Mouse (Mus musculus): ENCODE measurements at regions not wholly inside any gene's neighbourhood (a gene's known extent, or its start where the extent isn't known, plus 50 kb on each side); places are given as distances from the start of the nearest gene placed in this dataset.

DNA sequence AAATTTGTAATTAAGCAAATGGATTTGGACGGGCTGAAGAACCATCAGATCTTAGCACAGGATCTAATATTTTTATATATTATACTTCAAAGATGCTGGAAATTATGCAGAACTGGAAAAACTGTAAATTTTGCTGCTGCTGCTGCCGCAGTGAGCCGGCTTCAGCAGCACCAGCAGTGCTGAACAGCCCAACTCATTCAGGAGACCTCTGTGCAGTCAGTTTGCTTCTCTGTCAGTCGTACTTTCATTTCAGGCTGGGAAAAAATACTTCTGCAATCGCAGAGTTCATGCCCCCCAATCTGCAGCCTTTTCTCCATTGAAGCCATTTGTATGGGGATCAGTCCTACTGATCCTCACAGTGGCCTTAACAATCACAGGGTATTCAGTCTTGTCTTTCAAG is 53.4 kb upstream of the Trpc3 start:
- TF ChIP-seq GATA4 (IDR thresholded peaks at IDR 0.05; ENCODE audit: insufficient replicate concordance, low read length): no peak

DNA sequence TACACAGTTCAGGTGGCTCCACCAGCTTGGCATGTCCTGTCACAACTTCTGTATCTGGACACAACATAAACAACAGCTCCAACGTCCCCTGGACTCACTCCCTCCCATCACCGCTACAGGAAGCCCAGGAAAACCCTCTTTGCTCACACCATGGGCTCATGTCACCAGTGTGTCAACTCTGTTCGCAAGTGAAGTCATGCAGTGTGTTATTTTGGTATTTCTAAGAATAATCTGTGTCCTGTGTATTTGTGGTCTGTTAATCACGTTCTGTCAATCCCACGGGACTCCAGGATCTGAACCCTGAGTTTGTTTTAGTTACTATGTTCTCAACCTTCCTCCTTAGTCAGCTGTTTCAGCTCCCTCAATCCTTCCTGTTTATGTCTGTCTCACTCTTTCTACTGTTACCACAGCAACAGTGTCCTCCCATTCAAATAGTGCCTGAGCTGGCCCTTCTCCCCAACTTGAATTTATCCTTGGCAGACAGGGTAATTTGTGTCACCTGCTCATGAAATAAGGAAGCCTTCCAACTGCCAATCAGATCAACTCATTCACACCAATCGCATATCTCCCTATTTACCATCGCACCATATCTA is 64.5 kb upstream of the Trpc3 start:
- TF ChIP-seq GATA4 (IDR thresholded peaks at IDR 0.05; ENCODE audit: insufficient replicate concordance, low read length): no peak

DNA sequence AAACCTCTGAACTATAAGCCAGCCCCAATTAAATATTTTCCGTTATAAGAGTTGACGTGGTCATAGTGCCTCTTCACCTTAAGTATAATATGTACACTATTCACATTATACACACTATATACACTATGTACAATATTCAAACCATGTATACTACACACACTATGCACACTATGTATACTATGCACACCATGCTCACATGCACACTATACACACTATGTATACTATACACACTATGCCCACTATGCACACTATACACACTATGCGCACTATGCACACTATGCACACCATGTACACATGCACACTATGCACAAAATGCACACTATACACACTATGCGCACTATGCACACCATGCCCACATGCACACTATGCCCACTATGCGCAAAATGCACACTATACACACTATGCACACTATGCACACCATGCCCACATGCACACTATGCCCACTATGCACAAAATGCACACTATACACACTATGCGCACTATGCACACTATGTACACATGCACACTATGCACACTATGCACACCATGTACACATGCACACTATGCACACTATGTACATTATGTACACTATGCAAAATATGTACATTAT is 72.2 kb upstream of the Trpc3 start:
- TF ChIP-seq GATA4 (IDR thresholded peaks at IDR 0.05; ENCODE audit: insufficient replicate concordance, low read length): no peak

DNA sequence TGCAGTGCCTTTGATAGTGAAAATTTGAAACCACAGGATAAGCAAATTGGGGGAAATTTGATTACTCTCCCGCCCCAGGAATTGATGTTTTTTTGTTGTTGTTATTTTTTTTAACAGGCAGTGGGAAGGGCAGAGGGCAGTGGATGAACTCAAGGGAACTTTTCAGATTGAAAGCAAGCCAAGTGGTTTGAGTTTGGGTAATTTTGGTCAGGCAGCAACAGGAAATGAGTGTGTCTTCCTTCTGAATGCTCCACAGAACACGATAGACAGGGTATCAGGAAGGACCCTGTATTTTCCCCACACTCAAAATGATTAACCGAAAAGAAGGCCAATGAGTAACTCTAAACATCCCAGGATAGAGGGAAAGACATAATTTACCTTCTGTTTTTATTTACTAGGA is 72.9 kb upstream of the Trpc3 start:
- TF ChIP-seq GATA4 (IDR thresholded peaks at IDR 0.05; ENCODE audit: insufficient replicate concordance, low read length): peak; percentile 80; the same call in 1 of the 2 replicates

DNA sequence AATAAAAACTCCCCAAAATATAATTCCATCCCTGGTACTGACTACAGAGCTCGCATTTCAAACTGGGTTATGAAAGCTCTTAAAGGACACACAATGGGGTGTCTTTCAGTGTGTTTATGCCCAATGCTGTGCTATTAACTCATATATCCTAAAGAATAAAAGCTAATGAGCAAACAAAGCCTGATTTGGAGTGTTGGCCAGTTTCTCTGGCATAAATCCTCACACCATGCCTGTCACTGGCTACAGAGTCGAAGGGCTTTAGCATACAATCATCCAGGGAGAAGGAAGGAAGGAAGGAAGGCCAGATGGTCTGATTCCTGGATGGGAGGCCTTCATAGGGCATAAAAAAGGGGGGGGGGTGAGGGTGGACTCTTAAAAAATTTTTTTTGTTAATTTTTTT is 74.8 kb upstream of the Trpc3 start:
- no peak; the same call in 1 of the 2 replicates for TF ChIP-seq GATA4 (IDR thresholded peaks at IDR 0.05; ENCODE audit: insufficient replicate concordance, low read length)

DNA sequence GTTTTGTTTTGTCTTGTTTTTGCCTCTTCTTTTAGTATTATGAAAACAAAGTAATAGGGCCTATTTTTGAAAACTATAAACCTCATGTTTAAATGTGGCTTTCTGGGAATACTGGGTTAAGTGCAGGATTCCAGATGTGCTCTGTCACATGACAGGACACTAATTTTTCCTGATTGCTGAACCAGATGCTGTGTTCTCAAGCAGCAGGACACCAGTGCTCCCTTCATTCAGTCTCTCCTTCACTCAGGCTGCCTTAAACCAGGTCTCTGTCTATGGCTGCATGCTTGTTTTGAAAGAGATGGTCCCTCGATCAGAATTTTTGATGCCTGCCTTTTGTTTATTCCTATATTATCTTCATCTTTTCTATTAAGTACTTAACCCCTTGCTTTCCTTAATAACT is 80.1 kb upstream of the Trpc3 start:
- TF ChIP-seq GATA4 (IDR thresholded peaks at IDR 0.05; ENCODE audit: insufficient replicate concordance, low read length): no peak

DNA sequence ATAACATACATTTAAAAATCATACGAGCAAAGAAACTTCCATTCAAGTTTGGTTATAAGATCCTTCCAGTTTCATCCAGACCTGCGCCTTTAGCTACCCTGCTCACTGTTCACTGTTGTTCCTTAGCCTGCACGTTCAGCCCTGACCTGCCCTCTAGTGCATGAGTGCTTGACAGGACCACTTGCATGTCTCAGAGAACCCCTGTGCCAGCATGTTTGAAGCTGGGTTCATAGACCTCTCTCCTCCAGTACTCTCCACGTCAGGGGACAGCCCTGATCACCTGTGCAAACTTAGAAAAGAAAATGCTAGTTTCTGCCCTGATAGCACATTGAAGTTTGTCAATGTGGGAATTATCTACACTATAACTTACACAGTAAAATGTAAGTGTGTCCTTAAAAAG is 81.0 kb upstream of the Trpc3 start:
- no peak for TF ChIP-seq GATA4 (IDR thresholded peaks at IDR 0.05; ENCODE audit: insufficient replicate concordance, low read length)

DNA sequence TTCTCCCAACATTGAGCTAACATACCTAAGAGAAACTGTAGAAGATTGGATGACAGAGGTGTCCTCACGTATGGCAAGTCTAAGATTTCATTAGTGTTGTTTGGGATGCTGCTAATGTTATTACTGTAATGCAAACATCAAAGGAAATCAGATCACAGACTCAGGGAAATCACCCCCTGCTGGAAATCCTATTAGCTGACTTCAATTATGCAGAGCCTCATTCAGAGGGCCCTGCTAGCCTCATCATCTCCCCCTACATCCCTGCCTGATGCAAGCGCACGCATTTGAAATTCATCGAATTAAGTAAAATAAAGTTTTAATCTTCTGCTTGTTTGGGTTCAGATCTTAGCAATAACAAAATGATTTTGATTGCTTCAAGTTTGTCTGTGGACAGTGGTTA is 84.1 kb upstream of the Trpc3 start:
- TF ChIP-seq GATA4 (IDR thresholded peaks at IDR 0.05; ENCODE audit: insufficient replicate concordance, low read length): no peak

DNA sequence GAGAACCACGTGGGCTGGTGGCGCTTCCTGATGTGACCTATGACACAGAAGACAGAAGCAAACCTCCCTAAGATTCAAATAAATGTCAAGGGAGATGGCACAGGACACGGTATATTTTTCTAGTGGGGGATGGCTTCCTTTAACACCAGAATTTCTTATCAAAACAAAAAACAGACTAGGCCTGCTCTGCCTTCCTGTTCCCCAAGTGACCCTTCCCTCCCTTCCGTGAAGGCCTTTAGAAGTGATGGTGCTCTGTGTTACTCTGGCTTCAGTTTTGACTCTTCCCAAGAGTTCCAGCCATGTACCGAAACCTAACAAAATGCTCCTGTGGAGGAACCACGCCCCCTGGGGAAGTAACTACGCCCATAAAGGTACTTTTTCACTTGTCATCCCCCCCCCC is 84.5 kb upstream of the 4932438A13Rik start:
- peak; percentile 75 for TF ChIP-seq GATA4 (IDR thresholded peaks at IDR 0.05; ENCODE audit: insufficient replicate concordance, low read length)

DNA sequence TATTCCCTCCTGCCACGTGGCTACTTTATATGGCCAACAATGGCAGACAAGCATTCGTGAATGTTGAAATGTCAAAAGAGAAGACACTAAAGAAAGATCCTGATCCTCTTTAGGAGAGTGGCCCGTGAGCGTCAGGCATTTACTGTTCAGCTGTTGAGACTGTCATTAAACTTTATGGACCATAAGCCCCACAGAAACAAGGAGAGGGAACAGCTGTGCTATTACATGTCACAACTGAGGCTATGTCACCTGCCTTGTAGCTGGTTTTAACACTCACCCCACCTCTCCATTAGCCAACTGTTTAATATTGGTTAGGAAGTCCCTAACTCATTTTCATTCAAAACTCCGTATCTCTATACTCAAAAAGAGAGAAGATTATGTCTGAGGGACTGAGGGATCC is 76.3 kb upstream of the 4932438A13Rik start:
- no peak for TF ChIP-seq GATA4 (IDR thresholded peaks at IDR 0.05; ENCODE audit: insufficient replicate concordance, low read length)

DNA sequence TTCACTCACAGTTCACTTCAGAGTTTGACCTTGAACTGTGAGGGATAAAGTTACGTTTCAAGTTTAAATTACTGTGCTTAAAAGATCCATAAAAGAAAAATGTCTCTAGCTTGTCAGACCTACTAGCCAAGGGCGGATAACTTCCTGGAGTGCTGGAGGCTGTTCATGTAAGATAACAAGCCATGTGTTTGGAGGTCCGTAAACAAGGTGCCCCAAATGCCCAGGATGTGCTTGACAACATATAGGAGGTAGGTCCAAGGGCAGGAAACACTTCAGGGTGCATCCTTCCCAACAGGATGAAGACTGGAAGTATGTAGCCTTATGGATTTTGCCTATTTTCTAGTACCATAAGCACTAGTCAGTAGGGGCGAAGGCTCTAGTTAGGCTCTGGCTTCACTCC is 72.7 kb upstream of the 4932438A13Rik start:
- no peak for TF ChIP-seq GATA4 (IDR thresholded peaks at IDR 0.05; ENCODE audit: insufficient replicate concordance, low read length)

DNA sequence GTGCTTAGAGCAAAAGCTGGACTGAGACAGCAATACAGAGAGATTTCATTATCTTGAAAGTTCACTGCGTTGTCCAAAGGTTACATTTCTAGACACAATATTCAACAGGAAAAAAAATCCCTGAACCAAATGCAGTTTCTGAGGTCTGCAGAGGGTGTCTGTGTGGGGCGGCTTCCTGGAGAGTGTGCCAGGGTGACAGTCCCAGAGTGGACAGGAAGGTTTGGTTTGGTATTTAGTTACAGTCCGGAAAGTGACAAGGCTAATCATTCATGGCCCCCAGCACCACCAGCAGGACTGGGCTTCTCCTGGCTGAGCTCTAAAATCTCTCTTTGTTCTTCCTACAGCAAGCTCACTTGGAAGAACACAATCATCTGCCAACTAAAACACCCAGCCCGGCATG is 65.9 kb upstream of the 4932438A13Rik start:
- TF ChIP-seq GATA4 (IDR thresholded peaks at IDR 0.05; ENCODE audit: insufficient replicate concordance, low read length): no peak

DNA sequence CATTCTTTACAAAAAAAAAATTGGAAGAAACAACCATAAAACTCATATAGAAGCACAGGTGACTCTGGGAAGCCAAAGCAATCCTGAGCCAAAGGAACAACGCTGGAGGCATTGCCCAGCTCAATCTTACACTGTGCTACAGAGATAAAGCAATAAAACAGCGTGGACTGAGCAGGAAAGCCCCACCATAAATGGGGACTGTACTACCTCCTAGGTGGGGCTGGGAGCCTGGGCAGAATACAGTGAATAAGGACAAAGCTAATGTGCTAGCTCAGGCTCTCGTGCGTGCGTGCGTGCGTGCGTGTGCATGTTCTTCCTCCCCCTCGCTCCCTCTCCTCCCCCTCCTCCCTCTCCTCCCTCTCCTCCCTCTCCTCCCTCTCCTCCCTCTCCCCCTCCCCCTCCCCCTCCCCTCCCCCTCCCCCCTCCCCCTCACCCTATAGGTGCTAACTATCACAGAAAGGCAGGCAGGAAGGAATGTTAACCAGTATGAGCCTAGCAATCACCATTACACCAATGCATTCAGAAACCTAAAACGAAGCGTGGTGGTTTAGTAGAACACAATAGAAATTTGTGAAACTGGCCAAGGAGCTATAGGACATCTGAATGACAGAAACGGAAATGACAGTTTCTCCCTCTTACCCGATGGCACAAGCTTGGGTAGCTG is 64.6 kb upstream of the 4932438A13Rik start:
- no peak for TF ChIP-seq GATA4 (IDR thresholded peaks at IDR 0.05; ENCODE audit: insufficient replicate concordance, low read length)

DNA sequence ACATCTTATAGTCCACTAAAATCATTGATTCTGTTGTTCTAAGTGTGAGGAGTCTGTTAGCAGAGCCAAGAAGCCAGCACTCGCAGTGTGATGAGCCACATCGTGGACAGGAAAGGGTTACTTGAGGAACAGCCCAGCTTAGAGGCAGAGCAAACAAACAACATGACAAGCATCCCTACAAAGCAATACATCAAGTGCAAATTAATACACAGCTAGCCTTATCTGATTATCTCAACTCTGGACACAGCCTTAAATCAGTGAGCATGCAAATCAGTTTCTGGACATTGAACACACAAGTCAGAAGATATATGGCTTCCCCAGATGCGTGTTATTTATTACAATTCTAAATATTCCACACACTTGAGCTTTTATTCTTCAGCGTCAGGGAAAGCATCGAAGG is 52.4 kb upstream of the 4932438A13Rik start:
- TF ChIP-seq GATA4 (IDR thresholded peaks at IDR 0.05; ENCODE audit: insufficient replicate concordance, low read length): no peak
